Mouse (Mus musculus): ENCODE measurements around the gene Prelid3b. TPM values are rescaled to one million over a fixed set of nuclear protein-coding genes. Genes with fewer than 3 reads are reported as not detected.
A peak's percentile ranks its signal among the peaks of the same experiment; 100 is the strongest.

Prelid3b gene
- polyA plus RNA-seq, 1 experiment from 2014 or later = 122 TPM

DNA sequence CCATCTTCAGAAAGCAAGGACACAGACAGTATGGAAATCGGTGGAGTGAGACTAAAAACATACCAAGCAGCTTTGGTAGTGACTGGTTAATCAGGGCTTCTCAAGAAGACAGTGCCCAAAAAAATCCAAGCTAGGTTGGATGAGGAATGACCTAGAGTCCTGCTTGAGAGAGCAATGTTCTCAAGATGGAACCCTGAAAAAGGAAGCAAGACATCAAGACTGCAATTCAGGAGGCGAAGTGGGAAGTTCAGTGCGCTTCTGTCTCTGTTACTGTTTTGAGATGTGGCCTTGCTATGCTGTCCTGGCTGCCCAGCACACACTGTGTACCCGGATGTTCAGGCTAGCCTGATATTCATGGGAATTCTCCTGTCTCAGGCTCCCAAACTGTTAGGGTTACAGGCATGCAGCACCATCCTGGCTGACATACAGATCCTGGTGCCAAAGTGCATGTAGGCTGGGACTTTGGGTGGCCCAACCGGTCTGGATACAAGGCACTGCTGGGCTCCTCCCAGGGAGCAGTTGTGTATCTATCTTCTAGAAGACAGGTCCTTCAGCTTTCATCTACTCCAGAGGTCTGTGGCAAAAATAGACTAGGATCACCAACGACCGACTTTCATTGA lies 2.0 kb downstream of the Prelid3b start:
- no peak for ATAC-seq (ENCODE audit: insufficient read depth, low FRiP score)
- H3K4me1 ChIP-seq (ENCODE audit: control insufficient read depth, insufficient read depth, low read length) = peaks cover 9% of the 10 kb centered on the region; the same call in 1 of the 2 replicates
- H3K27me3 ChIP-seq (ENCODE audit: control insufficient read depth, insufficient read depth, low read length) = no peaks in the 10 kb centered on the region
- no peaks in the 10 kb centered on the region; the same call in 1 of the 2 replicates for H3K36me3 ChIP-seq (ENCODE audit: control insufficient read depth, insufficient read depth, low read length)
- no peaks in the 10 kb centered on the region for H3K9me3 ChIP-seq (replicated peaks; ENCODE audit: control insufficient read depth, low read length)
- no peak overlapping the region for H3K4me3 ChIP-seq (replicated peaks; ENCODE audit: low read length)
- peak overlapping the region; percentile 11 for H3K4me2 ChIP-seq (ENCODE audit: low read depth, low read length)
- H3K27ac ChIP-seq (ENCODE audit: low read length) = peak overlapping the region; percentile 4; the same call in 1 of the 2 replicates
- H3K9ac ChIP-seq (ENCODE audit: low read length) = no peak overlapping the region
- WGBS = 84% methylated on average over 7 of the region's 7 CpGs

DNA sequence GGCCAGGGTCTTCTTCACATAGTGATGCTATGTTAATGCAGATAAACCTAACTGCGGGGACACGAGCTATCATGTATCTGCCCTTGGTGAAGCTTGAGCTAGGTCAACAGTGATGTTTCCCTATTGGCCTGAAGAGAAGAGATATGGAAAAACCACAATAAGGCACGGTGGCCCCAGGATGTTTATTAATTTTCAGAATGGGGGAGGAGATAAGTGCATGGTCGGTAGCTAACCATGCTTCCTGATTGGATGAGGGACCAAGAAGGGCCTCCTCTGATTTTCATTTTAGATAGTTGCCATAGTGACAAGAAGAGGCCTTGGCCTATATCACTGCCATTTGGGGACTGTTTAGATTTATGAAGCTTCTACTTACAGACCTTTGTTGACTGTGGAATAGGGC lies 2.5 kb downstream of the Prelid3b start:
- H3K4me1 ChIP-seq (ENCODE audit: control insufficient read depth, insufficient read depth, low read length) = peaks cover 9% of the 10 kb centered on the region; the same call in 1 of the 2 replicates
- no peaks in the 10 kb centered on the region for H3K9me3 ChIP-seq (replicated peaks; ENCODE audit: control insufficient read depth, low read length)
- H3K27ac ChIP-seq (ENCODE audit: low read length) = no peak overlapping the region
- no peak overlapping the region for H3K4me3 ChIP-seq (replicated peaks; ENCODE audit: low read length)
- WGBS = 58% methylated on average over 4 of the region's 4 CpGs
- H3K36me3 ChIP-seq (ENCODE audit: control insufficient read depth, insufficient read depth, low read length) = no peaks in the 10 kb centered on the region; the same call in 1 of the 2 replicates
- no peak overlapping the region for H3K9ac ChIP-seq (ENCODE audit: low read length)
- no peak for ATAC-seq (ENCODE audit: insufficient read depth, low FRiP score)
- H3K27me3 ChIP-seq (ENCODE audit: control insufficient read depth, insufficient read depth, low read length) = no peaks in the 10 kb centered on the region
- H3K4me2 ChIP-seq (ENCODE audit: low read depth, low read length) = no peak overlapping the region

DNA sequence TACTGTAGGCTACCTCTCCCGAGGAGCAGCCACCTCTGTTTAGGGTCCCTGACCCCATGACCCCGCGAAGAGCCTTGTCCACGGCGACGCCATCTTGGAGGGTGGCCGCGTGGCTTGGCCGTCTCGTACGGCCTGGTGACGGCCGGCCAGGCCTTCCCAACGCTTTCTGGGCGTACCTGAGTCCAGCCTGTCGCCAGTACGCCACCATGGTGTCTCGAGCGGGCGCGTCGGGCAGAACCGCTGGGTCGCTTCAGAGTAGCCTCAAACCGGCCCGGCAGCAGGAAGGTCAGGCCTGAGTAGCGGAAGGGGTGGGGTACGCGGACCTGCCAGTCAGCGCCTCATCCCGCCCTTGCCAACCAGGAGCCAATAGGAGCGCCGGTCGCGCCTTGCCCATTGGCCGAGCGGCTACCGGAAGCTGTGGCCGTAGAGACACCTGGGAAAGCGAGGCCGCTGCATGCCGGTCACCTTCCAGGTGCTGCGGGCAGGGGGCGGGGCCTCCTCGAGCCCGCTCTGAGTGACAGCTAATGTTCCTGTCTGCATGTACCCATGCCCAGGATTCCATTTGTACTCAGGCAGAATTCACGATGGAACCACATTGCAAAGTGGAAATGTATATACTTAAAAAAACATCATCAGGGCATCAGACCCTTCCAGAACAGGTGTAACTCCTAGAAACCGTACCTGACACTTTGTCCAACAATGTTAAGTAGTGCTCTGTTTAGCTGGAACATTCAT lies 8.9 kb downstream of the Prelid3b start, which contains the start of gene Atp5e:
Atp5e (minus strand) TSS at position 317 of the 735 bp plus-strand sequence.
- 2% methylated on average over 48 of the region's 48 CpGs for WGBS
- Histone ChIP-seq H3K9ac (ENCODE audit: low read length) (peak within 1 kb of the TSS; percentile 86), H3K27ac (ENCODE audit: low read length) (peak within 1 kb of the TSS; percentile 82), H3K4me2 (ENCODE audit: low read depth, low read length) (peak within 1 kb of the TSS; percentile 100), H3K9me3 (replicated peaks; ENCODE audit: control insufficient read depth, low read length) (no peaks in the 10 kb centered on the region), H3K27me3 (ENCODE audit: control insufficient read depth, insufficient read depth, low read length) (no peaks in the 10 kb centered on the region), H3K36me3 (ENCODE audit: control insufficient read depth, insufficient read depth, low read length) (peaks cover 11% of the 10 kb centered on the region; the same call in 1 of the 2 replicates), H3K4me3 (replicated peaks; ENCODE audit: low read length) (peak within 1 kb of the TSS; percentile 79), H3K4me1 (ENCODE audit: control insufficient read depth, insufficient read depth, low read length) (peaks cover 9% of the 10 kb centered on the region)
- peak; percentile 99 for ATAC-seq (ENCODE audit: insufficient read depth, low FRiP score)

DNA sequence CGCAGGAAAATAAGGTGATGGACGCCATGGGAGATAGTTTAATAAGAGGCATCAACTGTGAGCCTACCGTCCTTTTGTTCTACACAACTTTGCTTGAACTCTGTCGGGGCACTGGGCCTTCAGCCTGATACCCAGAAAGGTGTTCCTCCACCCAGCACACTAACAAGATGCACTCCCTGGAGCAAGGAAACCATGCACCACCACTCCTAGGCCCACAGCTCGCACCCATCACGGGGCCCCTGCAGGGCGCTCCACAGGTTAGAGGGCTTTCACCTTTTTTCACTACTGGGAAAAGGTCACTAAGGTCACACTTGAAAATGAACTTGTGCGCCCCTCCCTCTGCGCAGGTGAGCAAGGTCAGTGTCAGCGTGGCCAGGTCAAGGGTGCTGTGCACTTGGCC lies 9.5 kb downstream of the Prelid3b start:
- H3K4me2 ChIP-seq (ENCODE audit: low read depth, low read length) = peak overlapping the region; percentile 100
- H3K9ac ChIP-seq (ENCODE audit: low read length) = peak overlapping the region; percentile 86
- H3K9me3 ChIP-seq (replicated peaks; ENCODE audit: control insufficient read depth, low read length) = no peaks in the 10 kb centered on the region
- 29% methylated on average over 10 of the region's 10 CpGs for WGBS
- peak; percentile 31; the same call in 1 of the 2 replicates for ATAC-seq (ENCODE audit: insufficient read depth, low FRiP score)
- H3K27ac ChIP-seq (ENCODE audit: low read length) = peak overlapping the region; percentile 82
- H3K36me3 ChIP-seq (ENCODE audit: control insufficient read depth, insufficient read depth, low read length) = peaks cover 11% of the 10 kb centered on the region; the same call in 1 of the 2 replicates
- peak overlapping the region; percentile 79 for H3K4me3 ChIP-seq (replicated peaks; ENCODE audit: low read length)
- no peaks in the 10 kb centered on the region for H3K27me3 ChIP-seq (ENCODE audit: control insufficient read depth, insufficient read depth, low read length)
- peaks cover 9% of the 10 kb centered on the region for H3K4me1 ChIP-seq (ENCODE audit: control insufficient read depth, insufficient read depth, low read length)

DNA sequence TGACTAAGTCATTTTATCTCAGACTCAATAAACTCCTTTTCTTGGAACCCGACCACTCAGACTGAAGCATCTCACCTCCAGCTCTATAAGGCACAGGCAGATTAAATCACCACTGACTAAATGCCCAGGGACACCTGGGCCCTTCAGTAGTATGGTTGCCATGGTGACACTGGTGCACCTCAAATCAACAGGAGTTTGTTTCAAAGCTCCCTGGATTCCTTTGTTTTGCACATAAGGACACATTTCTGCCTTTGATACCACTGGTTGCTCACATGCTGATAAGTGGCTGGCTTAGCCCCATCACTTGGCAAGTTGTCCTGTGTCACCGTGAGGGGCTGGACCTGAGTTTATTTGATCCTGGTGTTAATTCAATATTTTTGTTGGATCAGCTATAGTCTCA lies 13.5 kb downstream of the Prelid3b start:
- WGBS = 55% methylated on average over 2 of the region's 2 CpGs
- H3K4me2 ChIP-seq (ENCODE audit: low read depth, low read length) = no peak overlapping the region
- H3K36me3 ChIP-seq (ENCODE audit: control insufficient read depth, insufficient read depth, low read length) = peaks cover 11% of the 10 kb centered on the region; the same call in 1 of the 2 replicates
- no peak overlapping the region for H3K4me3 ChIP-seq (replicated peaks; ENCODE audit: low read length)
- ATAC-seq (ENCODE audit: insufficient read depth, low FRiP score) = no peak
- H3K27me3 ChIP-seq (ENCODE audit: control insufficient read depth, insufficient read depth, low read length) = no peaks in the 10 kb centered on the region
- H3K9ac ChIP-seq (ENCODE audit: low read length) = no peak overlapping the region
- no peak overlapping the region for H3K27ac ChIP-seq (ENCODE audit: low read length)
- H3K4me1 ChIP-seq (ENCODE audit: control insufficient read depth, insufficient read depth, low read length) = peaks cover 9% of the 10 kb centered on the region
- no peaks in the 10 kb centered on the region for H3K9me3 ChIP-seq (replicated peaks; ENCODE audit: control insufficient read depth, low read length)

GRCm38 (mm10) chr2:174453681-174454080 lies 19.2 kb downstream of the Prelid3b start:
- H3K27me3 ChIP-seq (ENCODE audit: control insufficient read depth, insufficient read depth, low read length) = no peaks in the 10 kb centered on the region
- H3K4me3 ChIP-seq (replicated peaks; ENCODE audit: low read length) = no peak overlapping the region
- H3K27ac ChIP-seq (ENCODE audit: low read length) = no peak overlapping the region
- no peaks in the 10 kb centered on the region for H3K9me3 ChIP-seq (replicated peaks; ENCODE audit: control insufficient read depth, low read length)
- no peaks in the 10 kb centered on the region for H3K4me1 ChIP-seq (ENCODE audit: control insufficient read depth, insufficient read depth, low read length)
- no peak overlapping the region for H3K4me2 ChIP-seq (ENCODE audit: low read depth, low read length)
- 65% methylated on average over 7 of the region's 7 CpGs for WGBS
- no peak overlapping the region for H3K9ac ChIP-seq (ENCODE audit: low read length)
- no peak for ATAC-seq (ENCODE audit: insufficient read depth, low FRiP score)
- no peaks in the 10 kb centered on the region for H3K36me3 ChIP-seq (ENCODE audit: control insufficient read depth, insufficient read depth, low read length)

DNA sequence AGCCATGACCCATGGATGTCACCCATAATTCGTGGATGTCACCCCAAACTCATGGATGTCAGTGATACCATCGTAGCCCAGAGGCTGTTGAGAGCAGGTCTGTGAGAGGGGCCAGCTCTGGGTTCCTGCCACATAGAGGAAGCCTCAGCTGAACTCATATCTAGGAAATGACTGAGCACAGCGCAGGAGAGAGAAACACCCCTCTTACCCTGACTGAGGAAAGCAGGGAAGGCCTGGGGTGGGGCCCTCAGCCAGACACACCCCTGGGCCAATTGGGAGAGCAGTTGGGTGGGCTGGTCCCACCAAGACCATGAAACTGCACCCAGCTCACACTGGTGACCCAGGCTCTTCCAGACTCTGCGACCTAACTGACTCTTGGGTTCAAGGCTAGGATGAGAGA lies 22.5 kb downstream of the Prelid3b start, which contains the start of gene Tubb1:
Tubb1 (plus strand) TSS at position 343 of the 400 bp plus-strand sequence.
- Histone ChIP-seq H3K4me3 (replicated peaks; ENCODE audit: low read length) (no peak within 1 kb of the TSS), H3K36me3 (ENCODE audit: control insufficient read depth, insufficient read depth, low read length) (no peaks in the 10 kb centered on the region), H3K4me2 (ENCODE audit: low read depth, low read length) (no peak within 1 kb of the TSS), H3K9me3 (replicated peaks; ENCODE audit: control insufficient read depth, low read length) (no peaks in the 10 kb centered on the region), H3K27me3 (ENCODE audit: control insufficient read depth, insufficient read depth, low read length) (no peaks in the 10 kb centered on the region), H3K9ac (ENCODE audit: low read length) (no peak within 1 kb of the TSS), H3K4me1 (ENCODE audit: control insufficient read depth, insufficient read depth, low read length) (no peaks in the 10 kb centered on the region), H3K27ac (ENCODE audit: low read length) (no peak within 1 kb of the TSS)
- 0 out of 2 replicates have a peak, but pooled peaks have one; percentile 33 for ATAC-seq (ENCODE audit: insufficient read depth, low FRiP score)
- WGBS = 68% methylated on average over 4 of the region's 4 CpGs

DNA sequence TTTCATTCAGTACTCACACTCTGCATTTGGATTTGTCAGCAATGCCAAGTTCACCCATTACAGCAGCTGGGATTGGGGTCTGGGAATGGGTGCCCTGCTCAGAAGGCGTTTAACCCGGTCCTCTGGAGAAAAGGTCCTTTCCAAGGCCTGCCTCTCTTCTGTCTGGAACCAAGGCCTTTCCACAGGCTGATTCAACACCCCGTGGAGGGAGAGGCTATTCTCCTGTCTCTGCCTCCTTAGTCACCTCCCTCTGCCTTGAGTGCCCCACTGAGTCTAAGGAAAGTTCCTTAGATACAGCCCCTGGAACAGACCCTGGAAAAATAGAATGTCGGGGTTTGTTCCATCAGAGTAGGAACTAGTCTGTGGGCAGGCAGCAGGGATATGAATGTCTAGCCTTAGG lies 24.5 kb downstream of the Prelid3b start:
- no peak overlapping the region for H3K27ac ChIP-seq (ENCODE audit: low read length)
- H3K4me1 ChIP-seq (ENCODE audit: control insufficient read depth, insufficient read depth, low read length) = no peaks in the 10 kb centered on the region
- H3K9me3 ChIP-seq (replicated peaks; ENCODE audit: control insufficient read depth, low read length) = no peaks in the 10 kb centered on the region
- no peak overlapping the region for H3K9ac ChIP-seq (ENCODE audit: low read length)
- WGBS = 88% methylated on average over 4 of the region's 4 CpGs
- ATAC-seq (ENCODE audit: insufficient read depth, low FRiP score) = no peak
- H3K4me3 ChIP-seq (replicated peaks; ENCODE audit: low read length) = no peak overlapping the region
- no peaks in the 10 kb centered on the region for H3K36me3 ChIP-seq (ENCODE audit: control insufficient read depth, insufficient read depth, low read length)
- H3K27me3 ChIP-seq (ENCODE audit: control insufficient read depth, insufficient read depth, low read length) = no peaks in the 10 kb centered on the region
- no peak overlapping the region for H3K4me2 ChIP-seq (ENCODE audit: low read depth, low read length)

GRCm38 (mm10) chr2:174446905-174447304 lies 26.0 kb downstream of the Prelid3b start:
- no peaks in the 10 kb centered on the region for H3K9me3 ChIP-seq (replicated peaks; ENCODE audit: control insufficient read depth, low read length)

More at GRCm38 (mm10) chr2:174446905-174447304, 26.0 kb downstream of the Prelid3b start:
- no peak overlapping the region for H3K9ac ChIP-seq (ENCODE audit: low read length)
- H3K4me2 ChIP-seq (ENCODE audit: low read depth, low read length) = no peak overlapping the region
- no peaks in the 10 kb centered on the region for H3K36me3 ChIP-seq (ENCODE audit: control insufficient read depth, insufficient read depth, low read length)
- H3K27ac ChIP-seq (ENCODE audit: low read length) = no peak overlapping the region
- H3K4me3 ChIP-seq (replicated peaks; ENCODE audit: low read length) = no peak overlapping the region
- H3K4me1 ChIP-seq (ENCODE audit: control insufficient read depth, insufficient read depth, low read length) = 0 out of 2 replicates have a peak, but pooled peaks cover 2% of the 10 kb centered on the region
- no peak for ATAC-seq (ENCODE audit: insufficient read depth, low FRiP score)
- 60% methylated on average over 8 of the region's 8 CpGs for WGBS
- no peaks in the 10 kb centered on the region for H3K27me3 ChIP-seq (ENCODE audit: control insufficient read depth, insufficient read depth, low read length)
